Mouse (Mus musculus) cerebellum, adult 2 months (tissue): ENCODE results near the gene Opa3. TPM values are rescaled to one million over a fixed set of nuclear protein-coding genes. Genes with fewer than 3 reads are reported as not detected.
A peak's percentile ranks its signal among the peaks of the same experiment; 100 is the strongest.

ENCODE experiments used
- DNase-seq, 2 experiments: peaks; one replicate each; pipeline ENCODE4 v3.0.0; 2021
- H3K27ac ChIP-seq: fragments of 200-500 bp; 2 replicates; pipeline ENCODE4 v1.5.1; 2012; ENCODE audit warnings: low read length, control low read depth, inconsistent platforms; ENCODE audit not compliant: insufficient read depth
- H3K27me3 ChIP-seq: fragments of 200-500 bp; 2 replicates; pipeline ENCODE4 v1.6.1; 2012; ENCODE audit warnings: inconsistent platforms, mild to moderate bottlenecking, low read length, moderate library complexity; ENCODE audit not compliant: control insufficient read depth, insufficient read depth
- H3K4me1 ChIP-seq: fragments of 200-500 bp; 2 replicates; pipeline ENCODE4 v1.6.1; 2011; ENCODE audit warnings: low read length; ENCODE audit not compliant: control insufficient read depth, insufficient read depth
- H3K4me3 ChIP-seq: fragments of 200-500 bp; replicated peaks from 2 replicates; pipeline ENCODE3; 2011; ENCODE audit warnings: mild to moderate bottlenecking, low read depth, low read length, control low read depth; ENCODE audit not compliant: insufficient read depth
- CTCF ChIP-seq: fragments of 200-500 bp; IDR thresholded peaks from 2 replicates; pipeline ENCODE4 v1.5.1; 2011; ENCODE audit warnings: low read depth, mild to moderate bottlenecking, control low read depth, low read length, moderate library complexity, borderline replicate concordance; ENCODE audit not compliant: insufficient read depth
- POLR2A ChIP-seq: fragments of 200-500 bp; IDR thresholded peaks from 2 replicates; pipeline ENCODE4 v1.6.1; 2011; ENCODE audit warnings: low read length, control low read depth, borderline replicate concordance; ENCODE audit not compliant: insufficient read depth
- WGBS: fragments of 180-500 bp; shearing (Covaris S2); methylation state at CpG from one replicate; pipeline ENCODE4 v1.1.7; 2018; 5-methylcytosine and 5-hydroxymethylcytosine counted together
- polyA plus RNA-seq: library from polyadenylated mRNA; depleted of rRNA; stranded (reverse); fragments of >200 nt; gene quantifications from 2 replicates; pipeline ENCODE4 v1.2.3, GENCODE M21; 2012

Opa3 gene
- polyA plus RNA-seq, 1 experiment: 40.1 TPM

- Histone ChIP-seq H3K4me3 (no peak overlapping the region), H3K4me1 (no peaks in the 10 kb centered on the region; the same call in 1 of the 2 replicates), H3K27me3 (no peaks in the 10 kb centered on the region), H3K27ac (no peak overlapping the region)
- DNase-seq: no peak
- peak; percentile 6; the same call in 1 of the 2 replicates for TF ChIP-seq CTCF
- no peak for TF ChIP-seq POLR2A
- 92% methylated on average over 5 of the region's 5 CpGs for WGBS
These were observed 18.1 kb upstream of the Opa3 start for GRCm38 (mm10) chr7:19210010-19210409.

- Histone ChIP-seq H3K4me3 (no peak overlapping the region), H3K27ac (no peak overlapping the region), H3K4me1 (no peaks in the 10 kb centered on the region; the same call in 1 of the 2 replicates), H3K27me3 (no peaks in the 10 kb centered on the region)
- no peak for DNase-seq
- TF ChIP-seq POLR2A (no peak), CTCF (no peak)
- 64% methylated on average over 5 of the region's 5 CpGs for WGBS
These were observed 17.0 kb upstream of the Opa3 start for GRCm38 (mm10) chr7:19211041-19211675.

- WGBS: 3% methylated on average over 28 of the region's 30 CpGs
- no peaks in the 10 kb centered on the region for H3K27me3 ChIP-seq
- H3K27ac ChIP-seq: no peak within 1 kb of the TSS; the same call in 1 of the 2 replicates
- TF ChIP-seq CTCF: no peak
- no peak for TF ChIP-seq POLR2A
- peak within 1 kb of the TSS; percentile 38 for H3K4me3 ChIP-seq
- no peak for DNase-seq
- no peaks in the 10 kb centered on the region; the same call in 1 of the 2 replicates for H3K4me1 ChIP-seq
These were observed 16.0 kb upstream of the Opa3 start, which contains the start of gene Gpr4 for GRCm38 (mm10) chr7:19211996-19212755. Gpr4 (plus strand) TSS chr7:19212538.

- no peak for DNase-seq
- no peaks in the 10 kb centered on the region for H3K27me3 ChIP-seq
- TF ChIP-seq CTCF (no peak), POLR2A (no peak)
- H3K4me3 ChIP-seq: no peak overlapping the region
- 71% methylated on average over 2 of the region's 2 CpGs for WGBS
- no peak overlapping the region for H3K27ac ChIP-seq
- H3K4me1 ChIP-seq: no peaks in the 10 kb centered on the region; the same call in 1 of the 2 replicates
These were observed 14.7 kb upstream of the Opa3 start for GRCm38 (mm10) chr7:19213385-19213784.

- no peaks in the 10 kb centered on the region; the same call in 1 of the 2 replicates for H3K4me1 ChIP-seq
- no peak overlapping the region for H3K4me3 ChIP-seq
- no peak for DNase-seq
- TF ChIP-seq POLR2A (no peak), CTCF (no peak)
- H3K27ac ChIP-seq: no peak overlapping the region
- 51% methylated on average over 7 of the region's 7 CpGs for WGBS
- H3K27me3 ChIP-seq: no peaks in the 10 kb centered on the region
These were observed 13.8 kb upstream of the Opa3 start for GRCm38 (mm10) chr7:19214369-19214768.

GRCm38 (mm10) chr7:19214940-19215339 lies 13.2 kb upstream of the Opa3 start:
- H3K27me3 ChIP-seq: no peaks in the 10 kb centered on the region
- no peak overlapping the region for H3K4me3 ChIP-seq
- no peak for DNase-seq
- whole genome bisulfite sequencing: 72% methylated on average over 9 of the region's 9 CpGs
- no peaks in the 10 kb centered on the region; the same call in 1 of the 2 replicates for H3K4me1 ChIP-seq
- H3K27ac ChIP-seq: no peak overlapping the region
- TF ChIP-seq POLR2A (no peak), CTCF (no peak)

GRCm38 (mm10) chr7:19217492-19217891 lies 10.6 kb upstream of the Opa3 start:
- TF ChIP-seq CTCF (no peak), POLR2A (no peak)
- DNase-seq: no peak
- WGBS: 64% methylated on average over 5 of the region's 5 CpGs
- Histone ChIP-seq H3K4me3 (no peak overlapping the region), H3K4me1 (no peaks in the 10 kb centered on the region; the same call in 1 of the 2 replicates), H3K27me3 (no peaks in the 10 kb centered on the region), H3K27ac (no peak overlapping the region)

- 3% methylated on average over 2 of the region's 3 CpGs for WGBS
- no peak for DNase-seq
- Histone ChIP-seq H3K4me3 (no peak overlapping the region), H3K27me3 (no peaks in the 10 kb centered on the region), H3K4me1 (no peaks in the 10 kb centered on the region; the same call in 1 of the 2 replicates), H3K27ac (no peak overlapping the region)
- no peak for TF ChIP-seq CTCF
- no peak for TF ChIP-seq POLR2A
These were observed 10.2 kb upstream of the Opa3 start for GRCm38 (mm10) chr7:19217944-19218343.
